Mouse (Mus musculus) cerebellum, adult 9-11 months (tissue): ENCODE results near the gene Nt5c3.
"Not testable (repeated sequence)": the region's sequence is repeated elsewhere in the genome, so short reads cannot be mapped to it uniquely, and the experiment has no call there.

ENCODE experiments used
- DNase-seq: peaks from one replicate; pipeline ENCODE4 v3.0.0; 2022

Nt5c3 gene

DNA sequence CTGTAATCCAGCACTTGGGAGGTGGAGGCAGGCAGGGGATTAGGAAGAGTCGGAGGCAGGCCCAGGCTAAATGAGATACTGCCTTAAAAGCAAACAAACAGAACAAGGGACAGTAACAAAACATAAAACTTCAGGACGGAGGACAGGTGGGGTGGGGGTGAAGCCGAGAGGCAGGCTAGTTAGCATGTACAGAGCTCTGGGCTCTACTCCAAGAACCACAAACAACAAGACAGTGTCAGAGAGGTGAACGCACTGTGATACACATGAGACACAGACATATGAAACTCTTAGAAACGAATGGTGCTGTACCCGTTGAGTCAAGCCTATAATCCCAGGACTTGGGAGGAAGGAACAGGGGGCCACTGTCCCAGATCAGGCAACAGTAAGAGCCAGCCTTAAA is 19.9 kb downstream of the Nt5c3 start:
- DNase-seq: no peak

DNA sequence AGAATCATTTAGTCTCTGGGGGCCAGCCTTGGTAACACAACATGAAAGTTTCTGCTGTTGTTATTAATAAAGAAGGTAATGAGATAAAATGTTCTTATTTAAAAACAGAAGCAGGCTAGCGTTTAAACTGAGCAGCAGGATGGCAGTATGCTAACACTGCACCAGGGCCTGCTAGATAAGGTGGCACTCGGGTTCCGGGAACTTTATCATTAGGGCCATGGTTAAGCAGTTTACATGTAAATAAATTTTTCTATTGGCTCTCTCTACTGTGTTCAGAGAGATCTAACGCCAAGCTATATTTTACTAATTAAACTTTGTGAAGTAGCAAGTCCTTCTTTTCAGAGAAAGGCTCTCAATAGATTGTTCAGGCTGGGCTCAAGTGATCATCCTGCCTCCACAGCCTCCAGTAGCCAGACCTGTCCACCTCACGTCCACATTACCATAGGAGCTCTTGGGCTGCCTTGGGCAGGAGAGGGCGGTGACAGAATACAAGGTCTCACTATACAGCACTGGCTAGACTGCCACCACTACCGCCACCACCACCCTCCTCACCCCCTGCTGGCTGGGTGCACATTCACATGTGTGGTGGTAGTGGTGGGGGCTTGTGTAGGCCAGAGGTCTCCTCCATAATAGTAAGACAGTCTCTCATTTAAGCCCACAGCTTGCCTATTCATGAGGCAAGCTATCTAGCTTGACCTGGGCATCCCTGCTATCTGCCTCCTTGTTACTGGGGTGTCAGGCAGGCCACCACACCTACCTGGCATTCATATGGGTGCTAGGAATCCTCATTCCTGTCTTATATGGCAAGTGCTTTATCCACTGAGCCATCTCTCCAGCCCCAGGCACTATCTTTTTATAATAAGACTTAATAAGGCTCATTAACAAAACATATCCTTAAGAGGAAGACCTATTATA is 20.9 kb downstream of the Nt5c3 start:
- DNase-seq: no peak

DNA sequence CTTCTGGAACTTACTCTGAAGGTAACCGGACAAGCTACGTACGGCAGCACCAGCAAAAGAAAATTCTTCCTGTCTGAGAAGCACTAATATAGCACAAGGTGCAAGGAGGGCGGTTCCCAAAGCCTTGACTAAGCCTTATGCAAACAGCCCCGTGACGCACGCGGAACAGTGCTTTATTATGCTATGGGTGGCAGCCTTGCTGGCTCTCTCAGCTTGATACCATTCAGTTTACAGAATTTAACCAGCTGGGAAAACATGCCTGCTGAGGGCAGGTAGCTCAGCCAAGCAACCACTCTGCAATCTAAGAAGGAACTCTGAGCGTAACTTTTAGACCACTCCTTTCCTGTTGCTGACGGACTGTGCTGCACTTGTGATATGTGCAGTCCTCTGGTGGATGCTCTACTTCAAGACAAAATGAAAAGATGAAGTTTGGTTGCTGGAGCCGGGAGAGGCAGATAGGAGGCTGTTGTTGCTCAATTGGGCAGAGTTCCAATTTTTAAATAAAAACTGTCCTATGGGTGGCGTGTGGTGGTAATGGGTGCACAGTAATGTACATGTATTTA is 21.8 kb downstream of the Nt5c3 start:
- no peak for DNase-seq

GRCm38 (mm10) chr6:56901336-56901735 is 22.4 kb downstream of the Nt5c3 start:
- no peak for DNase-seq

DNA sequence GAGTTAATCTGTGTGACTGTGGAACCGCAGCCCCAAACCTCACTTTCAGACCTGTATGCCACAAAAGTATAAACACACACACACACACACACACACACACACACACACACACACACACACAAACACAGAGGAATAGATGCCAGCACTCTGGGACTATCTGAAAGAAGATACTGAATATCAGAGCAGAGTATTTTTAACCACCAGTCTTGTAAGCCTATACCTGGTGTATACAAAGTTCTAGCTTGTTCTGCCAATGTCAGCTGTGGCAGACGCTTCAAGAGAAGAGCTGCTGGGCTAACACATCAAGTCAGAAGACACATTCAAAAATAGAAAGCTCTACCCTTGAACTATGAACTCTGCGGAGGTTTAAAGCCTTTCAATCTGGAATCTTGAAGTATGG is 24.1 kb downstream of the Nt5c3 start:
- DNase-seq: no peak

GRCm38 (mm10) chr6:56890762-56891161 is 33.0 kb downstream of the Nt5c3 start:
- no peak for DNase-seq

- DNase-seq: no peak
These were observed 35.2 kb downstream of the Nt5c3 start for GRCm38 (mm10) chr6:56888561-56888960.

- DNase-seq: no peak
These were observed 44.3 kb downstream of the Nt5c3 start for GRCm38 (mm10) chr6:56879352-56879955.

DNA sequence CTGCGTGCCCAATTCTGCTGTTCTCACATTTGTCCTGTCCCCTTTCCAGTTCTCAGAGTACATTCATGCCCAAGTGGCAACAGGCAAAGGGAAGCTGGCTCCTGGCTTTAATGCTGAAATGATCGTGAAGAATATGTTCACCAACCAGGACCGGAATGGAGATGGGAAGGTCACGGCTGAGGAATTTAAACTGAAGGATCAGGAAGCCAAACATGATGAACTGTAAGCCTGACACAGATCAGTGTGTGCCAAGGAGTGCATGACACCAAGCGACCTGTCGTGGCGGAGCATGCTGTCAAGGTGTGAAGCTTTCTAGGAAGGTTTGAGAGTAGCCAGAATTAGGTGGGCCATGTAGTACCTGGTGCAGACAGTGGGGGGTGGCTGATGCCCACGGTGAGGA is 45.7 kb downstream of the Nt5c3 start:
- no peak for DNase-seq

DNA sequence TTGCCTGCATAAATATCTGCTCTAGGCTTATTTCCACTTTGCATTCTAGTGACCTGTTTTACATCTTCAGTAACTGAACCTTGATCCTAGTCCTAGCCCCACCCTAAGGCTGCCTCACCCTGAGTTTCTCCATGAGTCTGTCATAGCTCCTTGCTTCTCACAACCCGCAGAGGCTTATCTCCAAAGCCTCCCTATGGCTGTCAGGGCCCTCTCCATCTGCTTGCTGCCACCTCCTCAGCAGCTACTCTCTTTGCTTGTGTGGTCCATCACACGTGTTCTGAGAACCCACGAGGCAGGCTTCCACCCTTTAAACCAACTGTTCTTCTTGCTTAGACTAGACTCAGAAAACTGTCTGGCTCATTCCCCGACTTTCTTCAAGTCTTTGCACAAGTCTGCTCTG is 46.9 kb downstream of the Nt5c3 start:
- no peak for DNase-seq

- no peak for DNase-seq
These were observed 53.7 kb downstream of the Nt5c3 start for GRCm38 (mm10) chr6:56870027-56870426.

DNA sequence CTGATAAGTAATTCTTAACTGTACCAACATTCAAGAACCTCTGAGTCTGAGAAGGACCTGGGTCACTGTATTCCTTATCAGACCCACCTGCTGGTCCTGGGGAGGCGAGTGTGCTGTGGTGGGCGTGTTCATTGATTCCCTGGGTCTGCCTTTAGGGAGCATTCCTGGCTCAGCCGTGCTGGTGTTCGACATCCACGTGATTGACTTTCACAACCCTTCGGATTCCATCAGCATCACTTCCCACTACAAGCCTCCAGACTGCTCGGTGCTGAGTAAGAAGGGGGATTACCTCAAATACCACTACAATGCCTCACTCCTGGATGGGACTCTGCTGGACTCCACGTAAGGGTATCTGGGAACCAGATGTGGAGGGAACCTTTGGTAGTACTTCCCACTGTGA is 55.2 kb downstream of the Nt5c3 start:
- no peak for DNase-seq

- DNase-seq: not testable (repeated sequence)
These were observed 56.8 kb downstream of the Nt5c3 start for GRCm38 (mm10) chr6:56866899-56867298.

DNA sequence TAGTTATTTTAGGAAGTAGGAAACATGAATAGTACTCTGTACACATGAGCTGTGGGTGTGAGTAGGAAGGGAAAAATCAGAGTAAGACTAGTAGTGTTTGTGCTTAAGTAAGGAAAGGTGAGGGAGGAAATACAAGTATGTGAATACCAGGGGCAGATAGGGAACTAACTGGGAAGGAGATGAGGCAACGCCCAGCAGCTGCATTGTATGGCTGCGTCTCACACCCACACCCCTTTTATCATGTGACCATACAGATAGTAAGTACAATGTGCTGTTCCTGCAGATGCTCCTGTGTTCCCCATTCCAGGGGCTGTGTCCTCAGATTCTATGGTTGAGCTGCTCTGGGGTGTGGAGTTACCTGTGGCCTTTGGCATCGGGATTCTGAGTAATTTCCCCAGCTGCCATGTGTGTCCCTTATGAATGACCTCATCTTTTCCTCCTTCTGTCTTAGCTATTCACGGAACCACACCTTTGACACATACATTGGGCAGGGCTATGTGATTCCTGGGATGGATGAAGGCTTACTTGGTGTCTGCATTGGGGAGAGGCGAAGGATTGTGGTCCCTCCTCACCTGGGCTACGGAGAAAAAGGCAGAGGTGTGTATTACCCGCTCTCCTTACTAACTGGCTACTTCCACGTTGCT is 63.4 kb downstream of the Nt5c3 start:
- DNase-seq: no peak

GRCm38 (mm10) chr6:56856748-56857147 is 67.0 kb downstream of the Nt5c3 start:
- DNase-seq: no peak

- no peak for DNase-seq
These were observed 68.9 kb downstream of the Nt5c3 start for GRCm38 (mm10) chr6:56854803-56855202.

- no peak for DNase-seq
These were observed 73.4 kb downstream of the Nt5c3 start for GRCm38 (mm10) chr6:56850315-56850714.

DNA sequence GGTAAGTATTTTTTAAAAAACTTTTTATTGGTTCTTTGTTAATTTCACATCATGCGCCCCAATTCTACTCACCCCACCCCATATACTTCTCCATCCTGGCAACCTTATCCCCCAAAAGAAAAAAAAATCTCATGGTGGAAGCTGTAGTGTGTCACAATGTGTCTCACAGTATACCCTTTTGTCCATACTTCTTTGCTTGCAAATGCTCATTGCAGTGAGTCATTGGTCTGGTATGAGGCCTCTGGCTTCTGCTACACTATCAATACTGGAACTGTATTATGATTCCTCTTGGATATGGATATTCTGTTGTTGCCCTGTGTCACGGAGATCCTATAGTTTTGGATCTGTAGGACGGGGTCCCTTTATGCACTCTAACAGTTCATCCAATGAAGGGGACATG is 74.8 kb downstream of the Nt5c3 start:
- DNase-seq: no peak

DNA sequence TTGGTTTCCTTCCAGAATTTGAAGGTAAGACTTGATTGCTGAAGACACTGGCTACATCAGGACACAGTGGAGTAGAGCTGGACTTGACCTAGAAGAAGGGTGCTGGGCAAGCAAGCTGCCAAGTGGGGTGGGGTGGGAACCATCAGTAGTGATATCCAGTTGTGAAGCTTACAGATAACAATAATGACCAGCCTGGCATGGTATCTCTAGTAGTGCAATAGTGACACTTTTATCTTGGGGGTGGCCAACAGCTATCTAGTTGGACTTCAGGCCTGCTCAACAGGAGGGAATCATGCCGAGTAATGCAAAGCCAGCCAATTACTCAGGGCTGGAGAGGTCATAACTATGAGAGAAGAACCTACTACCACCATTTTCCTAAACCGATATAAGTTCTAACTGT is 79.4 kb downstream of the Nt5c3 start:
- DNase-seq: no peak

DNA sequence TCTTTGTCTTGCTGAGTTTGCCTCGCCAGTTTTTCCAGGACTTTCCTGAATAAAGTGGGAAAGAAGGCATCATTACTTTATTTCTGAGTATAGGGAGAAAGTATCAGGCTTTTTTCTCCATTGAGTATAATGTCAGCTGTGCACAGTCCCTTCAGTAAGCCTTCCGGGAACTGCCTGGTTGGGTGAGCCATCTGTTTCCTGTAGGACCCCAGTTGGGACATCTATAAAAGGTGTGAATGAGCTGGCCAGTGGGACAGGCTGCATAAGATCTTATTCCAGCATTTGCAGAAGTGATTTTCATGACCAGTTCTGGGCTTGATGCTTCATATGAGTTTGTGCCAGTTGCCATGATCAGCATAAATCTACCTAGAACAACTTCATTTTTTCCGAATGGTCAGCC is 80.5 kb downstream of the Nt5c3 start:
- DNase-seq: no peak

GRCm38 (mm10) chr6:56837621-56838020 is 86.1 kb downstream of the Nt5c3 start:
- DNase-seq: no peak

DNA sequence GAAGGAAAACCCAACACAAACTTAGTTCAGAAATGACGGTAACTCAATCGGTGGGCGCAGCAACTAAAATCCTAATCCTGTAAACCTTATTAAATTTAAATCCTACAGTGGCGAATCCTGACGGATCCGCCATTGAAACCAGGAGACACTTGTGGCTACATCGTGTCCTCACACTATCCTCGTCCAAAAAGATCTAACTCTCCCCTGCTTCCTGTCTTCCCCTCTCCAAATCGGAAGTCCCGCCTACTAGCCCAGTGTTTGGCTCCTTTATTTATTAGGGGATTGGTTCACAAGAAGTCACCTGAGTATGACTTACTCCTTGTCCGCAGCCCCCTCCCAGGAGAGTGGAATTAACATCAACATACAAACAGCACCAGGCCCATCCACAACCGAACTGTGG is 86.6 kb downstream of the Nt5c3 start:
- DNase-seq: no peak

DNA sequence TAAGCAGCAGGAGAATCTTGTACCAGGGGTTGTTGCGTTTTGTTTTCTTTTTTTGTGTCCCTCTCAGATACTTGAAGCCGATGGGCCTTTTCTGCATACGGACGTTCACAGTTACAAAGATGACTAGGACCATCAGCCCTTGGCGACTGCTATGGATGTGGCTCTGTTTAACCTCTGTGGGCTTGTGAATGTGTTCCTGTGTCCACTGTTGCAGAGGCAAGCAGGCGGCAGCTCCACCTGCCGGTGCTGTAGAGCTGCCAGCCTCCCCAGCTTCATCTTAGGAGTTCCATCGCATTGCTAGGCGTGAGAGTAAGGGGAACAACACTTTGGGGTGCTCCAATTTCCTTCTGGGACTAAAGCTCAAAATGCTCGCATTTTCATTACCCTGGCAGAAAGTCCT is 88.2 kb downstream of the Nt5c3 start:
- DNase-seq: no peak

- no peak for DNase-seq
These were observed 89.0 kb downstream of the Nt5c3 start for GRCm38 (mm10) chr6:56834769-56835168.
